Mouse (Mus musculus) ES-Bruce4 (cell line): ENCODE results near the gene Enthd1. TPM values are rescaled to one million over a fixed set of nuclear protein-coding genes. Genes with fewer than 3 reads are reported as not detected.

ENCODE experiments used
- H3K27ac ChIP-seq: 2 replicates; pipeline ENCODE4 v1.5.1; 2012; ENCODE audit warnings: low read length, inconsistent platforms; ENCODE audit not compliant: insufficient read depth
- H3K27me3 ChIP-seq: 2 replicates; pipeline ENCODE4 v1.6.1; 2012; ENCODE audit warnings: mild to moderate bottlenecking, low read length, inconsistent platforms; ENCODE audit not compliant: control insufficient read depth, poor library complexity, insufficient read depth, severe bottlenecking
- H3K36me3 ChIP-seq: 2 replicates; pipeline ENCODE4 v1.6.1; 2012; ENCODE audit warnings: inconsistent platforms, mild to moderate bottlenecking, low read length, moderate library complexity; ENCODE audit not compliant: control insufficient read depth, poor library complexity, insufficient read depth, severe bottlenecking
- H3K4me1 ChIP-seq: one replicate; pipeline ENCODE4 v1.8.1; 2011; ENCODE audit warnings: low read length; ENCODE audit not compliant: control insufficient read depth, insufficient read depth
- H3K4me3 ChIP-seq: 2 replicates; pipeline ENCODE4 v1.5.1; 2011; ENCODE audit warnings: low read depth, mild to moderate bottlenecking, low read length
- H3K9ac ChIP-seq: 2 replicates; pipeline ENCODE4 v1.6.1; 2012; ENCODE audit warnings: low read depth, mild to moderate bottlenecking, inconsistent platforms; ENCODE audit not compliant: poor library complexity, severe bottlenecking
- H3K9me3 ChIP-seq: replicated peaks from 2 replicates; pipeline ENCODE4 v1.6.1; 2012; ENCODE audit warnings: mild to moderate bottlenecking, low read length, inconsistent platforms; ENCODE audit not compliant: control insufficient read depth, poor library complexity, insufficient read depth, severe bottlenecking
- CTCF ChIP-seq: IDR thresholded peaks from one replicate; pipeline ENCODE4 v1.8.1; 2011; ENCODE audit warnings: low read depth, low read length
- EP300 ChIP-seq: IDR thresholded peaks from 2 replicates; pipeline ENCODE4 v1.6.1; 2011; ENCODE audit warnings: low read depth, low read length; ENCODE audit not compliant: insufficient read depth
- POLR2A ChIP-seq: IDR thresholded peaks from one replicate; pipeline ENCODE4 v1.8.1; 2011; ENCODE audit warnings: low read length; ENCODE audit not compliant: insufficient read depth
- polyA plus RNA-seq: library from polyadenylated mRNA; stranded (reverse); fragments of >200 nt; gene quantifications from 2 replicates; pipeline ENCODE4 v1.2.4, GENCODE M21; 2011; ENCODE audit warnings: low read depth; ENCODE audit not compliant: missing spikeins, insufficient read depth, insufficient read length

Enthd1 gene
- polyA plus RNA-seq, 1 experiment, result not detected

- no peaks in the 10 kb centered on the region for H3K36me3 ChIP-seq
- no peak overlapping the region for H3K27ac ChIP-seq
- no peak overlapping the region for H3K4me3 ChIP-seq
- H3K4me1 ChIP-seq, result no peaks in the 10 kb centered on the region
- H3K9ac ChIP-seq, result no peak overlapping the region
- H3K9me3 ChIP-seq, result peaks cover 3% of the 10 kb centered on the region; the same call in 1 of the 2 replicates
- H3K27me3 ChIP-seq, result no peaks in the 10 kb centered on the region
- TF ChIP-seq POLR2A (no peak), CTCF (no peak), EP300 (no peak)
Observed at GRCm38 (mm10) chr15:80488658-80489057, 76.3 kb downstream of the Enthd1 start.

DNA sequence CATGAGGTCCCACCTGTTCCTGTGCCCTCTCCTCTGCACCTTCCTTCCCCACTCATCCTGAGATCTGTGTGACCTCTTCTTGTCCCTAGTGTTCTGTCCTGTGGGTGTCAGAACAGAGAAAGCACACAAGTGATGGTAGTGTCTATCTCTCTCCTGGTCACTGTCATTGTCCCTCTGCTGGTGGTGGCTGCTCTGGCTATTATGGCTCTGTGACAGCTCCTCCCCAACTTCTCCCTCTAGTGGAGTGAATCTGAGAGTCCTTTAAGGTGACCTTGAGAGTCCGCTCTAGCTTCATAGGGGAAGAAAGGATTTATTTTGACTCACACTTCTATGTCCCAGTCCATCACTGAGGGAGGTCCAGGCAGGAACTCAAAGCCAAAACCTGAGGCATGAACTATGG, 79.4 kb downstream of the Enthd1 start:
- Histone ChIP-seq H3K4me3 (no peak overlapping the region), H3K27ac (no peak overlapping the region), H3K36me3 (no peaks in the 10 kb centered on the region), H3K4me1 (no peaks in the 10 kb centered on the region), H3K27me3 (no peaks in the 10 kb centered on the region), H3K9me3 (peaks cover 3% of the 10 kb centered on the region; the same call in 1 of the 2 replicates), H3K9ac (no peak overlapping the region)
- no peak for TF ChIP-seq POLR2A
- TF ChIP-seq EP300, result no peak
- TF ChIP-seq CTCF, result no peak

DNA sequence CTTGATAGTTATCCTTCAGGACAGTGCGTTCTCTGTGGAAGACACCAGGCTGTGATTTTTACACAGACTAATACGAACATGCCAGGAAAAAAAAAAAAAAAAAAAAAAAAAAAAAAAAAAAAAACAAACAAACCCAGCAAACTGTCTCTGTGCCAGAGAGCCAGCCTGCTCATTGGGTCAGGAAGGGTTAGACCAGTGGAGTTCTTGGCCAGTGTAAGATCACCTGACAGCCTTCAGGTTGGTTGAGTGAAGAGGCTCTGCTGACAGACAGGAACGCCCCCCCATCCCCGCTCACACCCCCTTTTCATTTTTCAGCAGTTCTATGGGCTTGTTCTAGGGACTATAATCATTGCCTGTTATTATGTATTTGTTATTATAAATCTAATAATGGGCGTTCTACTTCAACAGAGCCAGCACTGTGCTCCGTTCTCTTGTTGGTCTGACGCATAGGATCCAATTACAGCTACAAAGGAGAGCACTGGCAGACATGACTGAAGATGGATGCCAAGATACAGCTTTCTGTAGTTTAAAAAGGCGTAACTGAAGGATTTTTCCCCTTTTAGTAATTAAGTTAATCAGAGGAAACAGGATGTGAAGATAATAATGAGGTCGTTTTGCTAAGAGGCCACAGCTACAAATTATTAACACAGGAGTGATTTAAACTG, 81.8 kb downstream of the Enthd1 start:
- no peaks in the 10 kb centered on the region for H3K27me3 ChIP-seq
- peaks cover 3% of the 10 kb centered on the region; the same call in 1 of the 2 replicates for H3K9me3 ChIP-seq
- no peak overlapping the region for H3K27ac ChIP-seq
- TF ChIP-seq POLR2A, result no peak
- TF ChIP-seq EP300, result no peak
- no peak for TF ChIP-seq CTCF
- H3K4me1 ChIP-seq, result no peaks in the 10 kb centered on the region
- H3K4me3 ChIP-seq, result no peak overlapping the region
- no peaks in the 10 kb centered on the region for H3K36me3 ChIP-seq
- H3K9ac ChIP-seq, result no peak overlapping the region

- Histone ChIP-seq H3K9me3 (peaks cover 3% of the 10 kb centered on the region; the same call in 1 of the 2 replicates), H3K9ac (no peak overlapping the region), H3K27me3 (no peaks in the 10 kb centered on the region), H3K27ac (no peak overlapping the region), H3K4me3 (no peak overlapping the region), H3K36me3 (no peaks in the 10 kb centered on the region), H3K4me1 (no peaks in the 10 kb centered on the region)
- TF ChIP-seq POLR2A, result no peak
- no peak for TF ChIP-seq EP300
- TF ChIP-seq CTCF, result no peak
Observed at GRCm38 (mm10) chr15:80482348-80482747, 82.6 kb downstream of the Enthd1 start.

- Histone ChIP-seq H3K4me3 (no peak overlapping the region), H3K9me3 (no peaks in the 10 kb centered on the region), H3K27ac (no peak overlapping the region), H3K27me3 (no peaks in the 10 kb centered on the region), H3K9ac (no peak overlapping the region), H3K36me3 (no peaks in the 10 kb centered on the region), H3K4me1 (no peaks in the 10 kb centered on the region)
- no peak for TF ChIP-seq POLR2A
- TF ChIP-seq EP300, result no peak
- TF ChIP-seq CTCF, result no peak
Observed at GRCm38 (mm10) chr15:80474429-80475002, 90.4 kb downstream of the Enthd1 start.

DNA sequence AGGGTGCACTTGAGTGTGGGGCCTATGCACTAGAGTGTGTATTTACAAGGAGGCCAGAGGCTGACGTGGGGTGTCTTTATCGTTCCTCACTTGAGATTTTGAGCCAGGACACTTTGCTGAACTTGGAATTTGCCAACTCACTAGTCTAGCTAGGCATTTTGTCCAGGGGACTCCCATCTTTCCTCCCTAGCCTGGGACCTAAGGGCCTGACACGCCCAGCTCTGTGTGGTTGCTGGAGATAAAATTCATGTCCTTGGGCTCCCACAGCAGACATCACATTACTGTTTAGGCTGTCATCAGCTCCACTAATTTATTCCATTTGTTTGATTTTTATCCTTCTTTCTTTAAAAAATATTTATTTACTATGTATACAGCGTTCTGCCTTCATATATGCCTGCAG, 97.1 kb downstream of the Enthd1 start:
- no peak overlapping the region for H3K27ac ChIP-seq
- H3K4me1 ChIP-seq, result no peaks in the 10 kb centered on the region
- no peaks in the 10 kb centered on the region for H3K36me3 ChIP-seq
- no peaks in the 10 kb centered on the region for H3K27me3 ChIP-seq
- no peaks in the 10 kb centered on the region for H3K9me3 ChIP-seq
- H3K9ac ChIP-seq, result no peak overlapping the region
- no peak overlapping the region for H3K4me3 ChIP-seq
- TF ChIP-seq EP300, result no peak
- TF ChIP-seq CTCF, result no peak
- no peak for TF ChIP-seq POLR2A
